Mouse (Mus musculus) heart, embryonic 15.5 days (tissue): ENCODE data around the gene Ifitm6. TPM values are rescaled to one million over a fixed set of nuclear protein-coding genes. Genes with fewer than 3 reads are reported as not detected.
"Not testable (repeated sequence)": the region's sequence is repeated elsewhere in the genome, so short reads cannot be mapped to it uniquely, and the experiment has no call there.

ENCODE experiments used
- ATAC-seq: fragments of 200-750 bp; cut with Nextera tagmentation; replicated peaks from 2 replicates; pipeline ENCODE4 v1.8.0; 2017; ENCODE audit warnings: low read depth, moderate TSS enrichment; ENCODE audit not compliant: insufficient number of reproducible peaks, insufficient read depth, low FRiP score
- H3K27ac ChIP-seq: fragments of 300-500 bp; sonication (generic); 2 replicates; pipeline ENCODE4 v1.5.1; 2015; ENCODE audit warnings: mild to moderate bottlenecking, inconsistent platforms
- H3K27me3 ChIP-seq: fragments of 300-500 bp; sonication (generic); 2 replicates; pipeline ENCODE4 v1.6.1; 2015; ENCODE audit warnings: inconsistent platforms
- H3K36me3 ChIP-seq: fragments of 300-500 bp; sonication (generic); 2 replicates; pipeline ENCODE4 v1.6.1; 2015; ENCODE audit warnings: mild to moderate bottlenecking, inconsistent platforms
- H3K4me1 ChIP-seq: fragments of 300-500 bp; sonication (generic); replicated peaks from 2 replicates; pipeline ENCODE4 v1.6.1; 2015; ENCODE audit warnings: inconsistent platforms
- H3K4me2 ChIP-seq: fragments of 300-500 bp; sonication (generic); 2 replicates; pipeline ENCODE4 v1.6.1; 2015; ENCODE audit warnings: inconsistent platforms, mild to moderate bottlenecking, moderate library complexity
- H3K4me3 ChIP-seq: fragments of 300-500 bp; sonication (generic); 2 replicates; pipeline ENCODE4 v1.5.1; 2015; ENCODE audit warnings: mild to moderate bottlenecking, inconsistent platforms
- H3K9ac ChIP-seq: fragments of 300-500 bp; sonication (generic); 2 replicates; pipeline ENCODE4 v1.6.1; 2015; ENCODE audit warnings: mild to moderate bottlenecking, inconsistent platforms
- H3K9me3 ChIP-seq: fragments of 300-500 bp; sonication (generic); replicated peaks from 2 replicates; pipeline ENCODE4 v1.6.1; 2016; ENCODE audit warnings: inconsistent platforms
- WGBS: fragments of 180-500 bp; shearing (Covaris S2); methylation state at CpG from one replicate; pipeline ENCODE4 v1.1.7; 2015; ENCODE audit warnings: mixed read lengths; 5-methylcytosine and 5-hydroxymethylcytosine counted together
- polyA plus RNA-seq: library from polyadenylated mRNA; unstranded; fragments of >200 nt; fragmentation: Nextera tagmentation; extraction: Ambion mirVana; gene quantifications from 2 replicates; pipeline ENCODE4 v1.2.1, GENCODE M21; 2015

The Ifitm6 gene
- polyA plus RNA-seq, 1 experiment from 2014 or later = 0.53 TPM

DNA sequence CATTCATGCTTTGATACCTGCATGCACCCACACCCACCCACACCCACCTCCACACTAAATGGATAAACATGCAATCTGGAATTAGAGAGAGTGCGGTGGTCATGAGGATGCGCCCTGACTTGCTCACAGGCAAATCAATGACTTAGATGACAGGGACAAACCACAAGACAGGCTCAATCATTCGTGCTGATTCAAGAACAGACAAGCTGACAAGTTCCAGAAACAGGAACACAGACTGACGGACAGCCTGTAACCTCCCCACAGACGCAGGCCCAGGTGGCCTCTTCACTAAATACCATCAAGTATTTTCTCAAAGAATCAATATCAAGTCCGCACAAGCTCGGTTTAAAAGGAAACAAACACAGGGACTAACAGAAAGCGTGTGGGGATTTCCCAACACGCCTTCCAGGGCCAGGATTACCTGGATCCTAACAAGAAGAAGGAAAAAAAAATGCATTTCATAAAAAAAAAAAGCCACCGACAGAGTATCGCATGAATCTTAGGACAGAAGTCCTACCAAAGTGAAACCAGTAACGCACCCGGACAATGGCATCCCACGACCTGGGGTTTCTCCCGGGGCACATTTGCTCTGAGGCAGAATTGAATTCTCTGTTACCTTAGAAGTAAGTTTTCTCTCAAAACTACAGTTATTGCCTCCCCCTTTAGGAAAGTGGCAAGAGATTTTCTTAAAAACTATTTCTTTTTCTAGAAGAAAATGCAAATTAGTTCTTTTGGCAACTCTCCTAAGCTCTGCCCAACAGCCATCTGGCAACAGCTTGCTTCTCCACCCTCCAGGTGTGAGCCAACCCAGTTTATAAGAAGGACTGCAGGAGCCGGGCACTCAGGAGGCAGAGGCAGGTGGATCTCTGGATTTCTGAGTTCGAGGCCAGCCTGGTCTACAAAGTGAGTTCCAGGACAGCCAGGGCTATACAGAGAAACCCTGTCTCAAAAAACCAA lies 30.3 kb downstream of the Ifitm6 start:
- no peaks in the 10 kb centered on the region for H3K4me1 ChIP-seq
- no peak for ATAC-seq
- H3K27ac ChIP-seq = no peak overlapping the region
- no peak overlapping the region for H3K9ac ChIP-seq
- WGBS = 71% methylated on average over 17 of the region's 17 CpGs
- no peaks in the 10 kb centered on the region for H3K9me3 ChIP-seq
- H3K4me2 ChIP-seq = no peak overlapping the region
- H3K36me3 ChIP-seq = no peaks in the 10 kb centered on the region
- H3K4me3 ChIP-seq = no peak overlapping the region
- H3K27me3 ChIP-seq = no peaks in the 10 kb centered on the region; the same call in 1 of the 2 replicates

DNA sequence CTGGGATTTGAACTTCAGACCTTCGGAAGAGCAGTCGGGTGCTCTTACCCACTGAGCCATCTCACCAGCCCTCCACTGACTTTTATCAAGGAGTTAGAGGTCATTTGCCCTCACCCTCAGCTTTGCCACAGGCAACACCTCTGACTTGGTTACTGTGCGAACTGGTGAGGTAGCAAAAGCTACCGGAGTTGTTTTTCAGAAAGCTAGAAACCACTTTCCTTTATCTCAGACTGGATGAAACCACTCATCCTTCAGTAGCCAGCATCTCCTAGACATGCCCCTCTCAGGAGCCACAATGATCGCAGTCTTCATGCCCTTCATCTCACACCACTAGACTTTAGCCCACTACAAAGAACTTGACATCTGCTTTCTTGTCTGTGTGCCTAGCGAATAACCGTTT lies 34.8 kb downstream of the Ifitm6 start:
- 59% methylated on average over 7 of the region's 7 CpGs for WGBS
- H3K36me3 ChIP-seq = no peaks in the 10 kb centered on the region
- no peak overlapping the region for H3K9ac ChIP-seq
- H3K27me3 ChIP-seq = no peaks in the 10 kb centered on the region; the same call in 1 of the 2 replicates
- no peaks in the 10 kb centered on the region for H3K4me1 ChIP-seq
- no peak overlapping the region for H3K4me3 ChIP-seq
- no peak for ATAC-seq
- H3K9me3 ChIP-seq = no peaks in the 10 kb centered on the region
- H3K4me2 ChIP-seq = no peak overlapping the region
- no peak overlapping the region for H3K27ac ChIP-seq

- Histone ChIP-seq H3K4me2 (no peak overlapping the region), H3K4me3 (no peak overlapping the region), H3K9ac (no peak overlapping the region), H3K27ac (no peak overlapping the region), H3K36me3 (no peaks in the 10 kb centered on the region), H3K27me3 (no peaks in the 10 kb centered on the region; the same call in 1 of the 2 replicates), H3K4me1 (no peaks in the 10 kb centered on the region), H3K9me3 (no peaks in the 10 kb centered on the region)
- WGBS = 82% methylated on average over 8 of the region's 8 CpGs
- no peak for ATAC-seq
Observed at GRCm38 (mm10) chr7:140981704-140982103, 36.0 kb downstream of the Ifitm6 start.

- ATAC-seq, H3K9ac ChIP-seq, H3K4me3 ChIP-seq, H3K27me3 ChIP-seq, H3K36me3 ChIP-seq, H3K9me3 ChIP-seq, H3K4me1 ChIP-seq, H3K4me2 ChIP-seq, H3K27ac ChIP-seq: not testable (repeated sequence)
- 85% methylated on average over 9 of the region's 9 CpGs for WGBS
Observed at GRCm38 (mm10) chr7:140976720-140977119, 41.0 kb downstream of the Ifitm6 start.

DNA sequence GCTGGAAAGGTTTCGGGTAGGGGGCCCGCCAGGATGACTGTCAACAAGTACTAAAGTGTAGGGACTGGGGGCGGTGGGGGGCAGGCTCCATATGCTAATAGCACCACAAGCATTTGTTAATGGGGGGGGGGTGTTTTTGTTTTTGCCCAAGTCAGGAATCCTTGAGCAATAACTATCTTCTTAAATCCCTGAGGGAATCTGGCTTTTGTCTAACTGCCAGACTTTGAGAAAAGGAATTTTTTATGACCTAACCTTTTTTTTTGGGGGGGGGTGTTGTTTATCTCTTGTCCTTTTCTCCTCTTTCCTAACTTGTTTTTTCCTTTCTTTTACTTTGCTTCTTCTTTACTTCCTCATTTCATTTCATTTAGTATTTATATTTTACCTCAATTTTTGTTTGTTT lies 42.3 kb downstream of the Ifitm6 start:
- no peak for ATAC-seq
- no peaks in the 10 kb centered on the region for H3K36me3 ChIP-seq
- 36% methylated on average over 3 of the region's 3 CpGs for WGBS
- H3K4me1 ChIP-seq = peaks cover 7% of the 10 kb centered on the region; the same call in 1 of the 2 replicates
- H3K9me3 ChIP-seq = no peaks in the 10 kb centered on the region
- H3K9ac ChIP-seq = no peak overlapping the region
- no peak overlapping the region for H3K4me2 ChIP-seq
- no peak overlapping the region for H3K27ac ChIP-seq
- H3K27me3 ChIP-seq = peaks cover 8% of the 10 kb centered on the region
- H3K4me3 ChIP-seq = no peak overlapping the region

- no peak overlapping the region for H3K4me3 ChIP-seq
- peaks cover 8% of the 10 kb centered on the region for H3K27me3 ChIP-seq
- H3K9ac ChIP-seq = no peak overlapping the region
- peaks cover 7% of the 10 kb centered on the region; the same call in 1 of the 2 replicates for H3K4me1 ChIP-seq
- no peak overlapping the region for H3K4me2 ChIP-seq
- H3K9me3 ChIP-seq = no peaks in the 10 kb centered on the region
- ATAC-seq = no peak
- no peaks in the 10 kb centered on the region for H3K36me3 ChIP-seq
- WGBS = 9% methylated on average over 9 of the region's 9 CpGs
- no peak overlapping the region for H3K27ac ChIP-seq
Observed at GRCm38 (mm10) chr7:140974940-140975339, 42.8 kb downstream of the Ifitm6 start.

DNA sequence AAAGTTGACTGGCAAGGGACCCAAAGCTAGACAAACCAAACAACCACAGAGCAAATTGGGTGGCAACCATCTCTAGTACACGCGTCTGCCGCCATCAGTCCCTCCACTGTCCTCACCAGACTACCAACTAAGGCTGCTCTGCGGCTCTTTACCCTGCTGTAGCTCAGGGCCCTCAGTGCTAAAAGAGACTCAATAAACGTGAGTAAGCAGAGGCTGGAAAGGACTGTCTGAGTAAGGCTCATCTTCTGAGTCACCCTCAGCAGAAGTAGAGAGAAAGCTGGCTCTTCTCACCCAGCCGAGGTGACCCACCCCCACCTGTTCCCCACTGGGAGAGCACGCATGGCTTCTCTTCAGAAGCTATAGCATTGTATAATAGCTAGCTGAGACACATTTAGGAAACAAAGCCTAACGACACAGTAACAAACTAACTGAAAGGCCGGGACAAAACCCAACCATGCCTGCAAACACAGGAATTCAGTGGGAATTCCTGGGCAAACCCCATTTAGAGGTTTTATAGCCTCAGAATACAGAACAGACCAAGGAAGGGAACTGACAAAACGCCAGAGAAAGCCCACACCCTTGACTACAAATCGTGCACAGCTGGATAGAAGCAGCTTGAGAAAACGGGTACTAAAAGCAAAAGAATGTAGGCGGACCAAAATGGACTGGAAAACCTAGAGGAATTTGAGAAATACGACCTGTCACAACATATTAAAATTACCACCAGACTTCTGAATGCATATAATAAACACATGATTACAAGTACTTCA lies 44.1 kb downstream of the Ifitm6 start:
- 45% methylated on average over 14 of the region's 14 CpGs for WGBS
- Histone ChIP-seq H3K4me1 (peaks cover 7% of the 10 kb centered on the region; the same call in 1 of the 2 replicates), H3K27ac (no peak overlapping the region), H3K4me3 (no peak overlapping the region), H3K9ac (no peak overlapping the region), H3K9me3 (no peaks in the 10 kb centered on the region), H3K4me2 (no peak overlapping the region), H3K36me3 (no peaks in the 10 kb centered on the region), H3K27me3 (peaks cover 12% of the 10 kb centered on the region)
- no peak for ATAC-seq

DNA sequence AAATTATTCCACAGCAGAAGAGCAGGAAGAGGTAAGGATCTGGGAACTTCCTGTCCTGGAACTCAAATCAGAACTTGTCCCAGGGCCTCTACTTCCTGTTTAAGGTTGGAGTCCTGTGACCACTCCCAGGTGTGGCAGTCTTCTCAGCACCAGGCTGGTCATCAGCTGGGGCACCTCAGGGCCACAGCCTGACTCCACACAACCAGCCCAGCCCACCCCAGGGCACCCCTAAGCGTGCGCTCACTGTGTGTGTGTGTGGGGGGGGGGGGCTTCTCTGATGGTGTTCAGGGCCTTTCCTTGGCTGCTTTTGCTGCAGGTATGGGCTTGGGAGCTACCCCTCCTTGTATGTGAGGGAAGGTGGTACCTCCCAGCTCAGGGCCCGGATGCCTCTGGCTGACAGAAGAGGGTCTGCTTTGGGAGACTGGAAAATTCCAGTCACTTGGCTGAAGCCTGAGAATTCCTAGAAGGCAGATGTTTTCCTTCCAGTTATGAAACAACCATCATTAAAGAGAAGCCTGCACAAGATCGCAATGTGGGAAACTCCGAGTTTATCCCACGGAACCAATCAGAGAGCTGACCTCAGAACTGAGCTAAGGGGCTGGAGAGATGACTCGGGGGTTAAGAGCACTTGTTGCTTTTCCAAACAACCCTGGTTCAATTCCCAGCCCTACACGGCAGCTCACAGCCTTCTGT lies 46.1 kb downstream of the Ifitm6 start:
- Histone ChIP-seq H3K9me3 (no peaks in the 10 kb centered on the region), H3K4me1 (peaks cover 7% of the 10 kb centered on the region; the same call in 1 of the 2 replicates), H3K27me3 (peaks cover 20% of the 10 kb centered on the region), H3K9ac (no peak overlapping the region), H3K27ac (peak overlapping the region; percentile 73), H3K4me3 (no peak overlapping the region), H3K4me2 (no peak overlapping the region), H3K36me3 (no peaks in the 10 kb centered on the region)
- ATAC-seq = 0 out of 2 replicates have a peak, but pooled peaks have one; percentile 44
- WGBS = 53% methylated on average over 8 of the region's 8 CpGs

- Histone ChIP-seq H3K9me3 (no peaks in the 10 kb centered on the region), H3K9ac (no peak overlapping the region), H3K27ac (peak overlapping the region; percentile 73), H3K4me1 (peaks cover 7% of the 10 kb centered on the region; the same call in 1 of the 2 replicates), H3K4me3 (no peak overlapping the region), H3K27me3 (peaks cover 20% of the 10 kb centered on the region), H3K36me3 (no peaks in the 10 kb centered on the region), H3K4me2 (no peak overlapping the region)
- WGBS = 16% methylated on average over 7 of the region's 7 CpGs
- no peak for ATAC-seq
Observed at GRCm38 (mm10) chr7:140970931-140971330, 46.8 kb downstream of the Ifitm6 start.

DNA sequence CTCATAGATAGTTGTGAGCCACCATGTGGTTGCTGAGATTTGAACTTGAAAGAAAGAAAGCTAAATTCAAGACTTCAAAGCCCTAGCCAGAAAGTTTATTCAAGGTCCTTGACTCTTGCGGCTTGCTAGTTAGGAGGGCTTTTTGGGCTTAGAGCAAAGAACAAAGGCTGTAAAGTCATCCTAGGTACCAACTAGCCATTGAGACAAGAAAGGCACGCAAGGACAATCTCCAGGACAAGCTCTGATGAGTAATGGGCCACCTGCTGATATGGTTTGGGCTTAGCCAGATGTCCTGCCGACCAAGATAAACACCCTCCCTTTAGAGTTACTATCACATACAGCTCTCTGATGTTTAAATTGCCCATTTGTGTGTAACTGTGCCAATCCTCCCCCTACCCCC lies 49.0 kb downstream of the Ifitm6 start:
- H3K27ac ChIP-seq, H3K36me3 ChIP-seq, H3K4me1 ChIP-seq, H3K9me3 ChIP-seq, H3K9ac ChIP-seq, ATAC-seq, H3K4me2 ChIP-seq, H3K4me3 ChIP-seq: not testable (repeated sequence)
- WGBS = 17% methylated on average over 3 of the region's 3 CpGs
- H3K27me3 ChIP-seq = peaks cover 15% of the 10 kb centered on the region
